Mouse (Mus musculus): ENCODE data around the gene Fam32a.

DNA sequence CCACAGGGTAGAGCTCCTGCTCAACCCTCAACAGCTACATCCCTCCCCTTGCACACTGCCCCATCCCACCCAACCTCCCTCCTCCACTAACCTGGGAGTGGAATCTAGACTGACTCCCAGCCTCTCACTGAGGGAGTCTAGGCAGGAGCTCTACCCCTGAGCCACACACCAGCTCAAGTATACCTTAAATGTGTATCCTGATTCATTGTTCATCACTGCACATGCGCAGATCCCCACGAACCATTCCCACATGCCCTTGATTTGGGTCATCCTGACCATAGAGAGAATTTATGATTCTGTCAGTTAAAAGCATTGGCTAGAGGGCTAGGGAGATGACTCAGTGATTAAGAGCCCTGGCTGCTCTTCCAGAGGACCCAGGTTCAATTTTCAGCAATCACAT lies 43.2 kb downstream of the Fam32a start:
- TF ChIP-seq CTCF (IDR thresholded peaks at IDR 0.05; ENCODE audit: low read depth) (no peak), EP300 (optimal IDR thresholded peaks at IDR 0.05) (no peak)

Measured in stomach, postnatal 0 days (tissue).